ENCODE assay signal across 23 mouse cellular contexts in genomic region chr12:48439333-48440046, GRCm38 (mm10).
"Had no signal": no experiment of that assay in that cellular context is flagged by ENCODE, and none has a peak within 500 bp of the region (broad histone marks: within the 10 kb centered on the region; RNA-seq: fewer than 3 reads in every experiment).

No protein-coding gene starts in this region.

- ATAC-seq: liver, embryonic 12.5 days had no signal

- H3K9ac ChIP-seq: kidney, embryonic 15.5 days; limb, embryonic 13.5 days; liver, embryonic 12.5 days; liver, embryonic 15.5 days; lung, embryonic 15.5 days; neural tube, embryonic 12.5 days; neural tube, embryonic 15.5 days had no signal

- DNase-seq: kidney, postnatal 10 days; kidney, postnatal 36 days; layer of hippocampus, postnatal 36 days; liver; lung, adult 18-20 months; lung, postnatal 10 days; lung, postnatal 4 days; midbrain, embryonic 14.5 days; retina, postnatal 1 day; right cerebral cortex, postnatal 25 days; spleen, adult 18-20 months; thymus, adult 2 months; thymus, postnatal 14 days; thymus, postnatal 4 days had no signal

- H3K27ac ChIP-seq: kidney, embryonic 15.5 days; limb, embryonic 10.5 days; limb, embryonic 13.5 days; liver, embryonic 12.5 days; liver, embryonic 15.5 days; lung, embryonic 15.5 days; neural tube, embryonic 12.5 days; neural tube, embryonic 15.5 days had no signal

- H3K4me3 ChIP-seq: kidney, embryonic 15.5 days; limb, embryonic 10.5 days; limb, embryonic 13.5 days; liver, embryonic 12.5 days; liver, embryonic 15.5 days; lung, embryonic 15.5 days; neural tube, embryonic 12.5 days; neural tube, embryonic 15.5 days had no signal

- H3K4me1 ChIP-seq: kidney, embryonic 15.5 days; limb, embryonic 10.5 days; limb, embryonic 13.5 days; liver, embryonic 12.5 days; liver, embryonic 15.5 days; lung, embryonic 15.5 days; neural tube, embryonic 12.5 days; neural tube, embryonic 15.5 days had no signal

- H3K4me2 ChIP-seq: kidney, embryonic 15.5 days; limb, embryonic 13.5 days; liver, embryonic 12.5 days; liver, embryonic 15.5 days; lung, embryonic 15.5 days; midbrain, embryonic 11.5 days; neural tube, embryonic 12.5 days; neural tube, embryonic 15.5 days had no signal

- H3K36me3 ChIP-seq: kidney, embryonic 15.5 days; limb, embryonic 10.5 days; limb, embryonic 13.5 days; liver, embryonic 12.5 days; liver, embryonic 15.5 days; lung, embryonic 15.5 days; neural tube, embryonic 12.5 days; neural tube, embryonic 15.5 days had no signal

- H3K9me3 ChIP-seq: kidney, embryonic 15.5 days; limb, embryonic 10.5 days; limb, embryonic 13.5 days; liver, embryonic 12.5 days; liver, embryonic 15.5 days; lung, embryonic 15.5 days; neural tube, embryonic 12.5 days; neural tube, embryonic 15.5 days had no signal

- H3K27me3 ChIP-seq: kidney, embryonic 15.5 days; limb, embryonic 13.5 days; liver, embryonic 12.5 days; liver, embryonic 15.5 days; lung, embryonic 15.5 days; neural tube, embryonic 12.5 days; neural tube, embryonic 15.5 days had no signal
